Mouse (Mus musculus) bone marrow macrophage, adult 2 months (primary cell): ENCODE measurements around the gene Sap30l.

Source experiments
- CTCF ChIP-seq: IDR thresholded peaks from 2 replicates; pipeline ENCODE4 v1.5.1; 2012; ENCODE audit warnings: low read depth, mild to moderate bottlenecking, low read length, moderate library complexity
- POLR2A ChIP-seq: IDR thresholded peaks from 2 replicates; pipeline ENCODE4 v1.6.1; 2012; ENCODE audit warnings: mild to moderate bottlenecking, low read depth, low read length, borderline replicate concordance

DNA sequence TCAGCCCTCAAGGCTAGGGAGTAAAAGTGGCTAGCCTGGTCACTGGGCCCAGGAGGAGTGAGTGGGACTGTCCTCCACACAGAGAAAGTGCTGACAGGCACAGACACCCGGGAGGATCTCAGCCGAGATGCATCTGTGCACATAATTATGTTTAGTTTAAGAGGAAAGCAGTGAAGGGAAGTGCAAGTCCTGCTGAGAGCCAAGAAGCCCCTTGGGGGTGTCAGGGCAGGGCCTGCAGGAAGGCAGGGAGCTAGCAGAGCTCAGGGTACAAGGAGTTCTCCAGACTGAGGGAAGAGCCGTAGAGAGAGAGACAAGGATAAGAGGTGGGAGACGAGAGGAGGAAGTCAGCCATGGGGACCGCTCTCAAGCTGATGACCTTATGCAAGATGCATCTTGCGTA lies 25.6 kb upstream of the Sap30l start:
- TF ChIP-seq CTCF = no peak
- no peak for TF ChIP-seq POLR2A
